Mouse (Mus musculus) left cerebral cortex, adult 11 months (tissue): Measurements from ENCODE around the gene Lrrc34.
A peak's percentile ranks its signal among the peaks of the same experiment; 100 is the strongest.

Experiments
- DNase-seq: peaks from one replicate; pipeline ENCODE4 v3.0.0; 2022; ENCODE audit warnings: low spot score

Lrrc34 gene

DNA sequence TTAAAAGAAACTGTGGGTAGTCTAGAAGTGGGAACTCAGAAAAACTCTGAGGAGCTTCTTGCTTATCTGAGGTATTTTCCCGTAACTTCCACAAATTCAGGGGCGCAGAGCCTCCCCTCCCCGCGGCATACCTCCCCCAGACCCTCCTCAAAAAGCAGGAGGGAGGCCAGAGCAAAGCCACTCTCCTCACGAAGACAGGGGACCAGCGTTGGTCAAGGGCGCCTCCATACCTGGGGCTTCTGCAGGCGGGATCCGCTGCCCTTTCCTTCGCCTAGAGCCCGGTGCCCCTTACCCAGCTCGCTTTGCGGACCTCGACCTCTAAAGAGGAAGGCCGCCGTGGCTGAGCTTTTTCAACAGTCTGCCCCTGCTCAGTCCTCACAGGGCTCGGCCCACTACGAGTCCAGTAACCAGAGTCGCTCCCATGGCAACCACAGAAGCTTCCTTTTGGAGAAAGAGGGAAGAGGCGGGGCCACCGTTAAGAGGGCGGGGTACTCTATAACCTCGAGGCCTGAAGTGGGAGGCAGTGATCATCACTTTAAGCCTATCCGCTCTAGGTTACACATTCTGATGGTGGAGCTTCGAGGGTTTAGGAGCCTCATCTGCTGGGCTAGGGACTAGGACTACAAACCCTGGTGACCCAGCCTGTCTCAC lies at the start of gene Lrrc34:
Gene Lrrc34, minus strand, starts transcription at position 430 of the 651 bp plus-strand sequence.
- no peak for DNase-seq

DNA sequence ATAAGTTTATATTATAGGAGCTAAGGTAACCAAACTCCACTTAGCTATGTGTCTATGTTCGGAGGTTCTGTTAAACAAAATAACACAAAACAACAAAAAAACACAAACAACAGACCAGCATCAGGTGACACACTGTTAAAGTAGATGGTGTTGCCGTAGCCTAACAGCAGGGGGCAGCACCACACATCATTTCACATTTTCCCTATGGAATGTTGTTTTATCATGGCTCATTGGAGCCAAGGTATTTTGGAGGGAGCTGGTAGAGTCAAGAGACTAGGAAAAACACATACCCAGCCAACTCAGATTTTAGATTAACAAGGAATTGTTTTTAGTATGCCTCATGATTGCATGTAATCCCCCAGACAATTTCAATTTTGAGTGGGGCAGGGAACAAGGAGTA lies 48.7 kb upstream of the Lrrc34 start:
- peak; percentile 15 for DNase-seq

DNA sequence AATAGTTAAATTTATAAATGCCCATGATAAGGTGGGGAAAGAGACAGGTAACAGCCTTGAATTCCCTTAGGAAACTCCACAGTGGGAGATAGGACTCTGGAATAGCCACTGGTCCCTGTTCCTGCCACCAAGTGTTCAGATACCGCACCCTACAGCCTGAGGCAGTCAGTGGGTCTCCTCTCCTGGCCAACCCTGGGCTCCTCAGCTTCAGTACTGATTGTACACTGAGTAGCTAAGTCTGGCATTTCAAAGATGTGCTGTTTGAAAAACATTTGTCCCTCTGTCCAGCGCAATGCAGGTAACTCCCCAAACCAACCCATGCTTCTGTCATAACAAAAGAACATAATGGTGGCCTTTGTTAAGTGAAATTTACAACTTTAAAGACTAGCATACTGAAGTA lies 48.0 kb upstream of the Lrrc34 start:
- DNase-seq: no peak

DNA sequence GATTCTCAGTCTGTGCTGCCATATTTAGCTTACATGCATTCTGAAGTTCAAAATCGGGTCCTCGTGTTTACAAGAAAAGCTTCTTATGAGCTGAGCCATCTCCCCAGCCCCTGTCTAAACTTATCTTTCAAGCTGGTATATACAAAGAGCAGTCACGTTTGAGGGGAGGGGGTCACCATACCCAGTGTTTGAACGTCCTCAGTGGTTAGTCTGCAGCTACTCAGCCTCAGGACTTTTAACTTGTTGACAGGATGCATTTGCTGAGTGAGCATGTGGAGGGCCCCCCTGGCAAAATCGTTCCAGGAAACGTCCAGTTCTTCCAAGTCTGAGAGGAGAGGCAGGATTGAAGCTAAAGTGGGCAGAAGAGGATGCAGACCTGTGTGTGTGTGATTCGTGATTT lies 43.3 kb upstream of the Lrrc34 start:
- no peak for DNase-seq

DNA sequence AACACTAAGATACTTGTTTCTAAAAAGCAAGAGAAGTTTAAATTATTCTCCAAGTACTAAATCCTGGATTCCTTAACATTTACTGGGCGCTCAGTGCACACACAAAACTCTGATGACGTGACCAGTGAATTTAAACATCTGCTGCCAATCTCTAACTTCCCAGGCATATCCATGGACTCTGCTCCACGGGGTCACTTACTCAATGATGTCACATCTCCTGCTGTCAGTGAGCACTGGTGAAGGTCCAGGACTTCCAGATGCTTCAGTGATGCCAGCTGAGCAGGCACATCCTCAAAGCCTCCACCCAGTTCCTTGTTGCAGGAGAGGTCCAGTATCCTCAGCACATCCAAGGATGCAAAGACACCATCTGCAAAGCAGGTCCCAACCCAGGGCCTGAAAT lies 39.5 kb upstream of the Lrrc34 start:
- no peak for DNase-seq

DNA sequence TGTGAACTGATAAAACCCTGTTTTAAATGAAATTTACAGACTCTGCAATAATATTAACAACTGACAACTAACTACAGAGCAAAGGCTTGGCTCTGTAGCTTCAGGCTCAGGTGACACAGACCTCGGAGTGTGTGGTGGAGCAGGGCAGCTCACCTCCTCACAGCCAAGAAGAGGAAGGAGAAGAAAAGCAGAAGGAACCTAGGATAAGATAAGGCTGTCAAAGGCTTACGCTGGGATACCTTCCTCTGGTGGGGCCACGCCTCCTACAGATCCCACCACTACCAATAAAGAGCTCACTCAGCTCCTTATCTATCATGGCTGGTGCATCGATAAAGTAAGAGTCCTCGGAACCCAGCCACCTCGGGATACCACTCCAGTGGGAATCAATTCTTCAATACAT lies 35.5 kb upstream of the Lrrc34 start:
- no peak for DNase-seq

DNA sequence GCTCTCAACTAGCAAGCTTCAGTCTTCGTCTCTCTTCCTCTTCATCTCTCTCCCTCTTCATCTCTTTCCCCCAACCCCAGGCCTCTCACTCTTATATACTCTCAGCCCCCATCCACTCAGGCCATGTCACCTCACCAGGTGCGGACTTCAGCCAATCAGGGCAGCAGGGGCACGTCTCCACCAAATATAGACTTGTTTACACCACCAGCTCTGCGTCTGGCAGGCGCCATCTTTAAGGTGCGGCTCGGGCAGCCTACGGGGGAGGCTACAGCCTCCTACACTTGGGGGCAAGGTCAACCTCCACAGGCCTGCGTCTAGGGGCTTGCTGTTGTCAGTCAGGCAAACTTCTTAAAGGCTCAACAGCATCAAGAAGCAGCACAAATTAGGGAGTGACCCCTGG lies 10.8 kb upstream of the Lrrc34 start:
- DNase-seq: no peak

DNA sequence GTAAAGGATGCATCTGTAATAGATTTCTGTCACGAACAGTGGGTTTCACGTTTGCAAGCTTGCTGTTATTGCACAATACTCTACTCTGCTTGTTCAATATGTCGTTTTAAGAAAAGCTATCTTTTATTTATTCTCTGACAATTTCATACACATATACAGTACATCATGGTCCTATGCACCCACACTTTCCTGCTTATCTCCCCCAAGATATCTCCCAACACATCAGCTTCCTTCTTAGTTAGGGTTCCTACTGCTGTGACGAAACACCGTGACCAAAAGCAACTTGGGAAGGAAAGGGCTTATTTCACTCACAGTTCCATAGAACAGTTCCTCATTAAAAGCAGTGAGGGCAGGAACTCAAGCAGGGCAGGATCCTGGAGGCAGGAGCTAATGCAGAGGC lies 8.3 kb upstream of the Lrrc34 start:
- no peak for DNase-seq

DNA sequence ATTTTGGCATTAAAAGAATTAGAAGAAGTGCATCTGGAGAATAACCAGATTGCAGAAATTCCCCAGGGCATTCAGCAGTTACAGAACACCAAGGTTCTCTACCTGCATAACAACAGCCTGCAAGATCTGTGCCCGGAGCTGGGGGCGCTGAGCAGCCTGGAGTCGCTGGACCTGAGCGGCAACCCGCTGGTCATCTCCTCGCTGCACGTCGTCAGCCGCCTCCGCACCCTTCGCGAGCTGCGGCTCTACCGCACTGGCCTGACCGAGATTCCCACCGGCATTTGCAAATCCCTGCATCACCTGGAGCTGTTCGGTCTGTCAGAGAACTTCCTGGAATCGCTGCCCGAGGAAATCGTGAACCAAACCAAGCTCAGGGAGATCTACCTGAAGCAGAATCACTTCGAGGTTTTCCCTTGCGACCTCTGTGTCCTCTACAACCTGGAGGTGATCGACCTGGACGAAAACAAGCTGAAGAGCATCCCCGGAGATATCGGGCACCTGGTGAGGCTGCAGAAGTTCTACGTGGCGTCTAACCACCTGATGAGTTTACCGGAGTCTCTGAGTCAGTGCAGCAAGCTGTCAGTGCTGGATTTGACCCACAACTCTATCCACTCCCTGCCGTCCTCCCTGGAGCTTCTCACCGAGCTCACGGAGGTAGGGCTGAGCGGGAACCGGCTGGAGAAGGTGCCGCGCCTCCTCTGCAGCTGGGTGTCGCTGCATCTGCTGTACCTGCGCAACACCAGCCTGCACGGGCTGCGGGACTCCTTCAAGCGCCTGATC lies 2.6 kb upstream of the Lrrc34 start:
- no peak for DNase-seq

DNA sequence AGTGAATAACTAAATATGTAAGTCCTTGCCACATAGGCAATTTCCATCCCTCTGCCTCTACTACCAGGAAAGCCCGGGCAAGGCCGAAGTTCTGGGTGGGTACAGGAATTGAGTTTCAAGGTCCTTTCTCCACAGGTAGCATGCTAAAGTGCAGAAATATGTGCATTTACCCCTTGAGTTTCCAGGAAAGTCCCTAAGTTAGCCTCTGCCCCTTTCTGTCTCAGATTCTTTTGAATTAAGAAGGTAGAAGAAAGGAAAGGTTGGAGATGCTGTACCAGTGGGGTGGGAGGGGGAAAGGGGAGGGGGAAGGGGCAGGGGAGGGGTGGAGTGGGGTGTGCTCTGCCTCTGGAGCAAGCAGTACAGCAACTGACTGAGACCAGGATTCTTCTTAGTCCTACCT lies 797 bp upstream of the Lrrc34 start:
- DNase-seq: no peak

DNA sequence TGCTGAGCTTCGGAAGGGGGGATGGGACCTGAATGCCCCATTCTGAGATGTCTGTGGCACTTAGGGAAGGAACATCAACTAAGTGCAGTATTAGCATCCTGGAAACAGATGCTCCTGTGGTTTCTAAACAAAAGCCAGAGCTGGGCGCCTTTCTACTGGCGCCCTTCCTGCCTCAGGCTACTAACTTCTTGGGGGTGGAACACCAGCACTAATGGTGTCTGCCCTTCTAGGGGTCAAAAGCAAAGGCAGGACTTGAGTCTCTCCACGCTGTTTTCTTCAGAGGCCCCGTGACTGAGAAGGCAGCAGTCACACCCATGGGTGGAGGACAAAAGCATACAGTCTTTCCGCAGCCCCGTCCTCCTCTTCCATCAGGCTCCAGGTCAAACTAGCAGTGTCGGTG lies 908 bp downstream of the Lrrc34 start:
- no peak for DNase-seq

DNA sequence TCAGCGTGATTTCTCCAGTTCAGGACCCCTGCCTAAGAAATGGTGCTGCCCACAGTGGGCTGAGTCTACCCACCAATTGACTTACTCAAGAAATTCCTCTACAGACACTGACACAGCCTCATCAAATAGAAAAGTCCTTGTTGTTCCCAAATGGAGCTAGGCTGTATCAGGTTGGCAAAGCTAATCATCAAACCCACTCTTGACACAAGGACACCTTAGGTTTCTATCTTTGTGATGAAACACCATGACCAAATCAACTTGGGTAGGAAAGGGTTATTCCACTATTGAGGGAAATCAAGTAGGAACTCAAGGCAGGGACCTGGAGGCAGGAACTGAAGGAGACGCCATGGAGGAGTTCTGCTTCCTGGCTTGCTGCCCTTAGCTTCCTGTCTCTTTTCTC lies 3.5 kb downstream of the Lrrc34 start, which contains the start of gene Lrriq4:
Gene Lrriq4, plus strand, starts transcription at position 301 of the 400 bp plus-strand sequence.
- DNase-seq: no peak

DNA sequence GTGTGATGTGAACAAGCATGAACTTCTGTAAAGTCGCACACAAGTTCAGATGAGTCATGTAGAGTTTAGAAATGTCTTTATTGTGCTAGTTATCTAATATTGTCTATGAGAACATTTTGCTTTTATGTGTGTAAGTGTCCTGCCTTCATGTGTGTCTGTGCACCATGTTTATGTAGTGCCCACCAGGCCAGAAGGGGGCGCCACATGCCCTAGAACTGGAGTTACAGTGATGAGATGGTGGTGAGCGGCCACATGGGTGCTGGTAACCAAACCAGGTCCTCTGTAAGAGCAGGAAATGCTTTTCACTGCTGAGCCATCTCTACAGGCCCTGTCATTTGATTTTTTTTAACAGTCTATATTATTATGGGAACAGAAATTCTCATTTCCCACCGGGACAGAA lies 12.0 kb downstream of the Lrrc34 start:
- no peak for DNase-seq

DNA sequence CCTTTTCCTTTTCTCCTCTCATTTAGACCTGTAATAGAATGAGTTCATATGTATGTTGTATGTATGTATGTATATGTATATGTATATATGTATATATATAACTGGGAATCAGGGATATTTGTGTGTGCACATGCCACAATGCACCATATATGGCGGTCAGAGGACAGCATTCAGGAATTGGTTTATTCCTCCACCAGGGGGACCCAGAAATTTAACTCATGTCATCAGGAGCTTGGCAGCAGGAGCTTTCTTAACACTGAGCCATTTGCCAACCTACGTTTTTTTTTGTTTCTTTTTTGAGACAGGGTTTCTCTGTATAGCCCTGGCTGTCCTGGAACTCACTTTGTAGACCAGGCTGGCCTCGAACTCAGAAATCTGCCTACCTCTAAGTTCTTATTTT lies 14.0 kb downstream of the Lrrc34 start:
- no peak for DNase-seq

DNA sequence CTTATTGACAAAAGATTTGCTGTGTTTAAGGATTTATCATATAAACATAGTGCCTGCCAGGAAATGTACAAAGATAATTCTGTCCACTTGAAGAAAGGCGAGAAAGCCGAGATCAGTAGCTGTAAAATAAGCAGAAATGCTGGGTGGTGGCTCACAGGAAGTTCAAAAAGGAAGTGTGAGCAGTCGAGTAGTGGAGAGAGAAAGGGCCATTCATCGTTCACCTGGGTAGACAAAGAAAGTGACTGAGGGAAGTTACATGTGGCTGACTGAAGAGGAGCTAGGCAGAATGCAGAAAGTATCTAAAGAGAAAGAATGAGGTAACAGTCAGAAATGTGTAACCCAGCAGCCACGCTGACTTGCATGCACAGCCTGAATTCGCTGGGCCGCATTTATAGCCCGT lies 27.5 kb downstream of the Lrrc34 start:
- DNase-seq: no peak

DNA sequence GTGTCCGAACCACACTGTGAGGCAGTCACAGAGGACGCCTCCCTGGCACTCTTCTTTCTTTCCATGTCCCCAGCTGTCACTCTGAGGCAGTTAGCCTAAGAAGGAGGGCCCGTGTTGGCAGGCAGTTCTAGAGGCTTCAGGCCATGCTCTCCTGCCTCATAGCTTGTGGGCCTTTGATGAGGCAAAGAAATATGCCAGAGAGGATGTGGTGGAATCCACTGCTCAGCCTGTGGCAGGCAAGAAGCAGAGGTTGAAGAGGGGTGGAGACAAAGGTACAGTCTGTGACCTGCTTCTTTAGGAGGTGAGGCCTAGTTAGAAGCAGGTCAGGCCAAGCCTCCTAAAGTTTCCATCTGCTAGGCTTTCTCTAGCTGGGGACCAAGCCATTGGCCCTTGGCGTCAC lies 36.7 kb downstream of the Lrrc34 start:
- DNase-seq: no peak

DNA sequence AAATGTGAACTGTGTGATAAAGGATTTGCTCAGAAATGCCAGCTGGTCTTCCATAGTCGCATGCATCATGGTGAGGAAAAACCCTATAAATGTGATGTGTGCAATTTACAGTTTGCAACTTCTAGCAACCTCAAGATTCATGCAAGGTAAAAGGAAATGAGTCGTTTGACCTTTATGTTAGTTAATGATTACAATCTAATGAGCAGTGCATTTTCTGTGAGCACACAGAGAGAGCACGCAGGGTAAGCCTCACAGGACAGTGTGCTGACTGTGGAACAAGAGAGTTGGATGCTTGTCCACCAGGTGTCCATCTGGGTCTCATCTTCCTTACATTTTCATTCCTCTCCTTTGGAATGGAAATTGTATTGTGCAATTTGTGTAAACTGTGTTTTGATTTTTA lies 38.7 kb downstream of the Lrrc34 start:
- DNase-seq: no peak

DNA sequence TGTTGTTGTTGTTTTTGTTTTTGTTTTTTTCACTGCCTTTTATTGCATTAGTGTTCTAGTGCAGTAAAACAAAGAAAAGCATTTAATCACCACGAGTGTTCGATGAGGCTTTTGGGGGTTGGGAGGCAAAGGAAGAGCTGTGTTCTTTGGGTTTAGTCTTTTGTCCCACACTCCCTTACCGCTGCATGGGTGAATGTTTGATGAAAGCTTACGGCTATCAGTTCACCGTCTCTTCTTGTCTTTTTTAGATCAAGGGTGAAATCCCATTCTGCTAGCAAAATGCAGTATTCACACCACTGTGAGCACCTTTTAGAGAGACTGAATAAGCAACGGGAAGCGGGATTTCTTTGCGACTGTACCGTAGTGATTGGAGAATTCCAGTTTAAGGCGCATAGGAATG lies 44.4 kb downstream of the Lrrc34 start:
- no peak for DNase-seq

DNA sequence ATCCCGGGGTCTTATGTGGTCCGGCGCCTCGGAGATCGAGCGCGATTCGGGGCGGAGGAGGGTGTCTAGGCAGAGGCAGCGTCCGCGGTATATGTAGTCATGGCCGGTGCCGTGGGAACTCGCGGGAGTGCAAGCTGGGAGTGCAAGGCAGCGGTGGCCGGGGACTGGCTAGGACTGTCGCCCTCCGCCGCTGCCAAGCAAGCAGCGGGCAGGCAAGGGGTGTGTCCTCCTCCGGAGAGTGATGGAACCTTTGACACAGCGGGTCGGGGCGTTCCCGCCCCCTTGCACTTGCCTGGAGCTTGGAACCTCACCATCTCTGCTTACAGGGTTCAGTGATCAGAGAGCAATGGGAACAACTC lies 45.0 kb downstream of the Lrrc34 start:
- DNase-seq: no peak

DNA sequence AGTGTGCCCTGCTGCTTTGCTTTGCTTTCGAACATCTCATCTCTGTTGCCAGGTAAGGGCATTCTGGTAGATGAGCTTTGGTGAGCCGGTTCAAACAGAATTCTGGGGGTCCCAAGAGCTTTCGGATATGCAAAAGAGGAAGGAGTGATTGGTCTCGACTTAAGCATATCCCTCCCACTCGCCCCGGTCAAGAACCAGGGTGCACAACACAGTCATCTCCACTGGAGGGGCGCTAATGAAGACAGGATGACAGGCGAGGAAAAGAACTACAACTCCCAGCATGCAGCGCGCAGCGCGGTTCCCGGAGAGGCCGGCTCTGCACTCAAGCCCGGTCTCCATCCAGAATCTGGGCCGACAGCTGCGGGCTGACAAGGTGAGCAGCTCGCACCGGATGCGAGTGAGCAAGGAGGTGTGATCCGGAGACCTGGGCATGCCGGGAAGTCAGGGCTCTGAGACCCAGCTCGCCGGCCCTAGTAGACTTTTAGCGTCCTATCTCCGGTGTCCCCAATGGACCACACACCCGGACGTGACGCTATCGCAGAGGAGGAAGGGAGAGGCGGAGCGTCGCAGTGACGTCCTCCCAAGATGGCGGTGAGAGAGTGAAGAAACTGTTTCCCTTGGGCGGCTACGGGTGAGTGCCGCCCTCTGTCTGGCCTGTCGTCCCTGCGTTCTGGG lies 45.5 kb downstream of the Lrrc34 start, which contains the start of gene Mynn:
Gene Mynn, plus strand, starts transcription at position 1 of the 675 bp plus-strand sequence.
- peak; percentile 96 for DNase-seq

DNA sequence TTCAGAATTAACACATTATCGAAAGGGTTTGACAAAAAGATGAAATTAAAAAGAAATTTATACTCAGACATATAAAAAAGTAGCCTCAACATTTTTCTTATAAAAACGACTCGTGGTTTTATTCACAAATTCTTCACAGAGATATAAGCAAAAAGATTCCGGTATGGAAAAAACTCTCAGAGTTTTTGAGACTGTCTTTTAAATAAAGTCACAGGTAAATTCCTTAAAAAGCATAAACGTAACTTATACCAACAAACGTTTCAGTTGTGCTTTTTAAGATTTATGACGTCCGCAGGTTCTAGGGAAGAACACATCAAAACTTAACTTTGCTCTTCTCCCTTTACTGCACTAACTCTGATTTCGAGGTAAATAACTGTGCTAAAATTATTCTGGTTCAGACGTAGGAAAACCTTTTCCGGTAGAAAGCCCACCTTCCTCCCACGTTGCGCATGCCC lies 46.0 kb downstream of the Lrrc34 start:
- DNase-seq: no peak

DNA sequence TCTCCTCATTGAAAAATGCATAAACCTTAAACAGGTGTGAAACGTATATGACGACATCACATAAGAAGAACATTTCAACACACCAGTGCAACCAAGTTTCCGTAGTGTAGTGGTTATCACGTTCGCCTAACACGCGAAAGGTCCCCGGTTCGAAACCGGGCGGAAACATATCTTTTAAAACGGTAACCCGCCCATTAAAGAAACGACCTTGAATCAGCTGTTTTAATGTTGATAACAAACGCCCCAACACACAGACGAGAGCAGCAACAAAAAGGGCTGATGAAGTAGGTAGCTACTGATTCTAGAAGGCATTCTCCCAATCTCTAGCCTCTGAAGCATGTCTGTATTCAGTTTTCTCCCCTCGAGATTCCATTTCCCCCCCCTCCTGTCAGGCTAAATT lies 46.5 kb downstream of the Lrrc34 start:
- DNase-seq: peak; percentile 79

DNA sequence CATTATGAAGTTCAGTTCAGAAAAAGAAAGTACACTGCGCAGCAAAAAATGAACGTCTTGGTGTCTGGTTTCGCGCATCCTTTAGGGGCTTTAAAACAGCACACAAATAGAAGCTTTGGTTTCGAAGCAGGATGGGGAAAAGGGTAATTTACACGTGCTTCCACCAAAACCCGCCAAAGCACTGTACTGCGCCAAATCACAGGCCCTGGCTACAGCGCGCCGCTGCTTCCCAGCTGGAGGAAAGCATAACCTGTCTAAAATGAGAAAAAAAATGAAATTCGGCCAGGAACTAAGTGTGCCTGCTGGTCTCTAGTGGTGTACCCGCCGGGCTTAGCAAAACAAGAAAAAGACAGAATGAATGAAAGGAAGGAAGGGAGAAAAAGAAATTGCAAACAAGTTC lies 47.0 kb downstream of the Lrrc34 start:
- DNase-seq: no peak
